9 mouse cellular contexts compared by ENCODE assay signal in the genomic region with DNA sequence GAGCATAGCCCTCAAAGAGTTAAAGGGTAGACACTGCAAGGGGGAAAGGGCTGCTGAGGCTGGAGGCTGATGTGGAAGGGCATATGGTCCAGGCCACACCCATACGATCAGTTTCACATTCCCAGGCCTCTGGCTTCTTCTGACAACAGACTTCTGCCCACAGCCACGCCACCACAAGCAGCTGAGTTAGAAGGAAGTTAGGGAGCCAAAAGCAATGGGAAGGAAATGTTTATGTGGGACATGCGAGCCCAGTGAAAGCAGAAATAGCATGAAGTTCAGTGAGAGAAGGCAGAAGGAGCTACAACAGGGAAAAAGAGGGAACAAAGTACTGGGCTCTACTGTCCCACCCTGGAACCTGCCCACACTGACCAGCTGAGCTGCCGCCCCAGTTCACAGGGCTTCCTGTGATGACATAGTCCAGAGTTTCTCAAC.
DNase-seq lines count a peak whose midpoint lies in the region; ATAC-seq and TF ChIP-seq lines count a peak whose summit lies in the region.
"Had no signal": no experiment of that assay in that cellular context is flagged by ENCODE, and none has a peak within 500 bp of the region (broad histone marks: within the 10 kb centered on the region; RNA-seq: fewer than 3 reads in every experiment).

No protein-coding gene starts in this region.

- no peaks in the 10 kb centered on the region for H3K4me1 ChIP-seq in kidney, adult 2 months (ENCODE audit: control insufficient read depth, insufficient read depth, low read length)
- peaks cover 13% of the 10 kb centered on the region for H3K4me1 ChIP-seq in embryonic facial prominence, embryonic 14.5 days (ENCODE audit: control insufficient read depth, insufficient read depth, low read length)
- peaks cover 19% of the 10 kb centered on the region for H3K4me1 ChIP-seq in limb, embryonic 10.5 days
- H3K4me1 ChIP-seq in midbrain, embryonic 15.5 days = 0 out of 2 replicates have a peak, but pooled peaks cover 5% of the 10 kb centered on the region
- H3K4me1 ChIP-seq: forebrain, embryonic 15.5 days had no signal

- 0 out of 2 replicates have a peak overlapping the region, but pooled peaks have one; percentile 7 for H3K4me2 ChIP-seq in embryonic facial prominence, embryonic 14.5 days (ENCODE audit: low read depth, low read length)
- no peak overlapping the region for H3K4me2 ChIP-seq in midbrain, embryonic 15.5 days
- H3K4me2 ChIP-seq: forebrain, embryonic 15.5 days had no signal

- no peaks in the 10 kb centered on the region for H3K27me3 ChIP-seq in kidney, adult 2 months (replicated peaks; ENCODE audit: control insufficient read depth, insufficient read depth, low read length)
- H3K27me3 ChIP-seq in embryonic facial prominence, embryonic 14.5 days (replicated peaks; ENCODE audit: control insufficient read depth, insufficient read depth, low read length) = no peaks in the 10 kb centered on the region
- H3K27me3 ChIP-seq in limb, embryonic 10.5 days (ENCODE audit: low read depth, poor library complexity, severe bottlenecking) = no peaks in the 10 kb centered on the region
- no peaks in the 10 kb centered on the region for H3K27me3 ChIP-seq in midbrain, embryonic 15.5 days (replicated peaks)
- H3K27me3 ChIP-seq: forebrain, embryonic 15.5 days had no signal

- 60% methylated on average over 4 of the region's 4 CpGs for WGBS in kidney, adult 2 months
- 46% methylated on average over 4 of the region's 4 CpGs for WGBS in embryonic facial prominence, embryonic 14.5 days
- WGBS in limb, embryonic 10.5 days = 58% methylated on average over 4 of the region's 4 CpGs
- WGBS in midbrain, embryonic 15.5 days = 79% methylated on average over 4 of the region's 4 CpGs

- H3K27ac ChIP-seq in kidney, adult 2 months (ENCODE audit: insufficient read depth, low read depth, low read length) = no peak overlapping the region
- H3K27ac ChIP-seq in embryonic facial prominence, embryonic 14.5 days (replicated peaks; ENCODE audit: low read depth, low read length) = peak overlapping the region; percentile 65
- H3K27ac ChIP-seq in limb, embryonic 10.5 days = 0 out of 2 replicates have a peak overlapping the region, but pooled peaks have one; percentile 25
- H3K27ac ChIP-seq in midbrain, embryonic 15.5 days = no peak overlapping the region
- H3K27ac ChIP-seq: forebrain, embryonic 15.5 days had no signal

- H3K36me3 ChIP-seq in kidney, adult 2 months (ENCODE audit: control insufficient read depth, insufficient read depth, low read length) = no peaks in the 10 kb centered on the region
- H3K36me3 ChIP-seq in embryonic facial prominence, embryonic 14.5 days (ENCODE audit: control insufficient read depth, insufficient read depth, low read length) = no peaks in the 10 kb centered on the region
- H3K36me3 ChIP-seq in limb, embryonic 10.5 days = peaks cover 4% of the 10 kb centered on the region; the same call in 1 of the 2 replicates
- no peaks in the 10 kb centered on the region for H3K36me3 ChIP-seq in midbrain, embryonic 15.5 days (replicated peaks)
- H3K36me3 ChIP-seq: forebrain, embryonic 15.5 days had no signal

- H3K9ac ChIP-seq in embryonic facial prominence, embryonic 14.5 days (ENCODE audit: low read depth, low read length) = no peak overlapping the region
- no peak overlapping the region for H3K9ac ChIP-seq in midbrain, embryonic 15.5 days
- H3K9ac ChIP-seq: forebrain, embryonic 15.5 days had no signal

- peak; percentile 62 for ATAC-seq in embryonic facial prominence, embryonic 14.5 days (ENCODE audit: low read depth)
- peak; percentile 47; the same call in 1 of the 2 replicates for ATAC-seq in megakaryocyte-erythroid progenitor cell, adult 5-6 weeks (replicated peaks; ENCODE audit: low FRiP score, low TSS enrichment, poor library complexity, severe bottlenecking)
- no peak for ATAC-seq in midbrain, embryonic 15.5 days (replicated peaks)
- ATAC-seq: forebrain, embryonic 15.5 days had no signal

- TF ChIP-seq POLR2A in kidney, adult 2 months (IDR thresholded peaks at IDR 0.05; ENCODE audit: low read depth, low read length) = no peak

- no peaks in the 10 kb centered on the region for H3K9me3 ChIP-seq in embryonic facial prominence, embryonic 14.5 days (ENCODE audit: control insufficient read depth, low read length)
- no peaks in the 10 kb centered on the region for H3K9me3 ChIP-seq in limb, embryonic 10.5 days (replicated peaks)
- no peaks in the 10 kb centered on the region for H3K9me3 ChIP-seq in midbrain, embryonic 15.5 days
- H3K9me3 ChIP-seq: forebrain, embryonic 15.5 days had no signal

- no peak overlapping the region for H3K4me3 ChIP-seq in kidney, adult 2 months (ENCODE audit: insufficient read depth, low read depth, low read length)
- no peak overlapping the region for H3K4me3 ChIP-seq in embryonic facial prominence, embryonic 14.5 days (ENCODE audit: low read depth, low read length)
- H3K4me3 ChIP-seq in limb, embryonic 10.5 days = no peak overlapping the region
- H3K4me3 ChIP-seq in midbrain, embryonic 15.5 days = no peak overlapping the region
- H3K4me3 ChIP-seq: forebrain, embryonic 15.5 days had no signal

- no peak for TF ChIP-seq CTCF in kidney, adult 2 months (conservative IDR thresholded peaks at IDR 0.05; ENCODE audit: insufficient read depth, insufficient read length, low read depth, low read length)

- peak; percentile 47 for DNase-seq in kidney, adult 2 months
- no peak for DNase-seq in kidney, adult 18-20 months
- DNase-seq in embryonic facial prominence, embryonic 14.5 days (ENCODE audit: low spot score) = peak; percentile 83
- DNase-seq in limb, embryonic 10.5 days (ENCODE audit: low spot score) = no peak
- no peak for DNase-seq in cerebellum, adult 11-12 months
- DNase-seq in embryo, embryonic 9.5 days (ENCODE audit: extremely low spot score) = no peak

Comparison
In these comparisons a context has a peak if more than half of its experiments do, and no peak if none do; other contexts are left out.
1. DNase-seq: peak in kidney, adult 2 months (single experiment) and embryonic facial prominence, embryonic 14.5 days (single experiment); none in kidney, adult 18-20 months (single experiment), limb, embryonic 10.5 days (single experiment), cerebellum, adult 11-12 months (single experiment) and embryo, embryonic 9.5 days (single experiment).
2. H3K27ac ChIP-seq: peak in embryonic facial prominence, embryonic 14.5 days (single experiment) and limb, embryonic 10.5 days (single experiment); none in kidney, adult 2 months (single experiment) and midbrain, embryonic 15.5 days (single experiment).